ENCODE assay signal across 25 mouse cellular contexts in genomic region chr4:99465493-99465892, GRCm38 (mm10).
DNase-seq lines count a peak whose midpoint lies in the region; ATAC-seq and TF ChIP-seq lines count a peak whose summit lies in the region.
"Had no signal": no experiment of that assay in that cellular context is flagged by ENCODE, and none has a peak within 500 bp of the region (broad histone marks: within the 10 kb centered on the region; RNA-seq: fewer than 3 reads in every experiment).

No protein-coding gene starts in this region.

- DNase-seq in forebrain, embryonic 14.5 days (ENCODE audit: low spot score), result peak; percentile 7
- no peak for DNase-seq in limb, embryonic 10.5 days (ENCODE audit: low spot score)
- peak; percentile 15 for DNase-seq in brain, adult 2 months (ENCODE audit: low read depth, low spot score)
- DNase-seq in limb, embryonic 14.5 days (ENCODE audit: low spot score), result peak; percentile 25
- no peak for DNase-seq in adrenal gland, adult 2 months
- DNase-seq: adrenal gland, postnatal 25 days; cerebellum, adult 11 months; cerebellum, adult 8-10 months; cerebellum, postnatal 14 days; gastrocnemius, postnatal 10 days; heart, adult 2 months had no signal

- H3K36me3 ChIP-seq in forebrain, embryonic 14.5 days (ENCODE audit: control insufficient read depth, insufficient read depth, low read length), result no peaks in the 10 kb centered on the region
- no peaks in the 10 kb centered on the region for H3K36me3 ChIP-seq in forebrain, embryonic 16.5 days (ENCODE audit: control insufficient read depth, insufficient read depth)
- H3K36me3 ChIP-seq in limb, embryonic 13.5 days, result no peaks in the 10 kb centered on the region
- no peaks in the 10 kb centered on the region for H3K36me3 ChIP-seq in limb, embryonic 10.5 days
- H3K36me3 ChIP-seq in limb, embryonic 14.5 days (ENCODE audit: control insufficient read depth, insufficient read depth, low read length), result no peaks in the 10 kb centered on the region
- H3K36me3 ChIP-seq: embryonic facial prominence, embryonic 15.5 days; forebrain, embryonic 10.5 days; forebrain, embryonic 15.5 days; heart, embryonic 15.5 days; hindbrain, embryonic 10.5 days; hindbrain, embryonic 15.5 days had no signal

- no peaks in the 10 kb centered on the region for H3K27me3 ChIP-seq in forebrain, embryonic 14.5 days (replicated peaks; ENCODE audit: control insufficient read depth, insufficient read depth, low read length)
- H3K27me3 ChIP-seq in forebrain, embryonic 16.5 days (replicated peaks; ENCODE audit: control insufficient read depth, insufficient read depth, low read length), result no peaks in the 10 kb centered on the region
- peaks cover 2% of the 10 kb centered on the region; the same call in 1 of the 2 replicates for H3K27me3 ChIP-seq in limb, embryonic 13.5 days
- H3K27me3 ChIP-seq in limb, embryonic 10.5 days (ENCODE audit: low read depth, poor library complexity, severe bottlenecking), result 0 out of 2 replicates have a peak, but pooled peaks cover 14% of the 10 kb centered on the region
- no peaks in the 10 kb centered on the region for H3K27me3 ChIP-seq in limb, embryonic 14.5 days (ENCODE audit: control insufficient read depth, insufficient read depth, low read length)
- H3K27me3 ChIP-seq: CH12.LX; embryonic facial prominence, embryonic 15.5 days; forebrain, embryonic 15.5 days; heart, embryonic 15.5 days had no signal

- H3K4me2 ChIP-seq in forebrain, embryonic 14.5 days (ENCODE audit: low read length), result no peak overlapping the region
- no peak overlapping the region for H3K4me2 ChIP-seq in forebrain, embryonic 16.5 days (ENCODE audit: low read length)
- H3K4me2 ChIP-seq in limb, embryonic 13.5 days (replicated peaks), result no peak overlapping the region; the same call in 1 of the 2 replicates
- H3K4me2 ChIP-seq in limb, embryonic 14.5 days (replicated peaks; ENCODE audit: low read depth, low read length, severe bottlenecking), result no peak overlapping the region
- H3K4me2 ChIP-seq: embryonic facial prominence, embryonic 15.5 days; forebrain, embryonic 15.5 days; heart, embryonic 11.5 days; heart, embryonic 15.5 days; hindbrain, embryonic 15.5 days had no signal

- WGBS in forebrain, embryonic 14.5 days, result 84% methylated on average over 9 of the region's 9 CpGs
- 76% methylated on average over 9 of the region's 9 CpGs for WGBS in forebrain, embryonic 16.5 days
- WGBS in limb, embryonic 13.5 days, result 43% methylated on average over 9 of the region's 9 CpGs
- WGBS in limb, embryonic 10.5 days, result 82% methylated on average over 9 of the region's 9 CpGs
- WGBS in limb, embryonic 14.5 days, result 45% methylated on average over 9 of the region's 9 CpGs

- no peaks in the 10 kb centered on the region for H3K4me1 ChIP-seq in forebrain, embryonic 14.5 days (ENCODE audit: control insufficient read depth, insufficient read depth, low read length)
- H3K4me1 ChIP-seq in forebrain, embryonic 16.5 days (replicated peaks; ENCODE audit: control insufficient read depth, insufficient read depth, low read length), result no peaks in the 10 kb centered on the region
- H3K4me1 ChIP-seq in limb, embryonic 13.5 days, result peaks cover 6% of the 10 kb centered on the region; the same call in 1 of the 2 replicates
- H3K4me1 ChIP-seq in limb, embryonic 10.5 days, result peaks cover 4% of the 10 kb centered on the region
- no peaks in the 10 kb centered on the region for H3K4me1 ChIP-seq in limb, embryonic 14.5 days (ENCODE audit: control insufficient read depth, insufficient read depth, low read length)
- H3K4me1 ChIP-seq: embryonic facial prominence, embryonic 15.5 days; forebrain, embryonic 15.5 days; heart, embryonic 15.5 days had no signal

- no peak overlapping the region for H3K4me3 ChIP-seq in forebrain, embryonic 14.5 days (ENCODE audit: low read depth, low read length)
- H3K4me3 ChIP-seq in forebrain, embryonic 16.5 days (replicated peaks; ENCODE audit: low read length), result no peak overlapping the region
- no peak overlapping the region for H3K4me3 ChIP-seq in limb, embryonic 13.5 days
- H3K4me3 ChIP-seq in limb, embryonic 10.5 days, result no peak overlapping the region
- no peak overlapping the region for H3K4me3 ChIP-seq in limb, embryonic 14.5 days (replicated peaks; ENCODE audit: low read length)
- H3K4me3 ChIP-seq: embryonic facial prominence, embryonic 15.5 days; erythroblast, embryonic 14.5 days; forebrain, embryonic 10.5 days; forebrain, embryonic 15.5 days; heart, adult 2 months; heart, embryonic 15.5 days; hindbrain, embryonic 10.5 days; hindbrain, embryonic 15.5 days had no signal

- no peak for ATAC-seq in forebrain, embryonic 14.5 days
- no peak for ATAC-seq in forebrain, embryonic 16.5 days
- ATAC-seq in limb, embryonic 13.5 days (ENCODE audit: low FRiP score, low read depth), result peak; percentile 76; the same call in 1 of the 2 replicates
- ATAC-seq in limb, embryonic 14.5 days (ENCODE audit: low FRiP score, low read depth), result no peak; the same call in 1 of the 2 replicates
- ATAC-seq: activated CD4-positive, CD25-positive, alpha-beta regulatory T cell, adult 4 months; forebrain, embryonic 15.5 days; inflammation-experienced regulatory T-cells, adult 6 months; Patski had no signal

- H3K27ac ChIP-seq in forebrain, embryonic 14.5 days (ENCODE audit: low read depth, low read length), result no peak overlapping the region
- no peak overlapping the region for H3K27ac ChIP-seq in forebrain, embryonic 16.5 days (ENCODE audit: low read length)
- H3K27ac ChIP-seq in limb, embryonic 13.5 days, result no peak overlapping the region
- no peak overlapping the region for H3K27ac ChIP-seq in limb, embryonic 10.5 days
- H3K27ac ChIP-seq in limb, embryonic 14.5 days (replicated peaks; ENCODE audit: low read depth, low read length), result no peak overlapping the region
- H3K27ac ChIP-seq: embryonic facial prominence, embryonic 15.5 days; forebrain, embryonic 10.5 days; forebrain, embryonic 15.5 days; heart, adult 2 months; heart, embryonic 15.5 days; hindbrain, embryonic 10.5 days; hindbrain, embryonic 15.5 days had no signal

- no peak for TF ChIP-seq POLR2A in limb, embryonic 14.5 days (IDR thresholded peaks at IDR 0.05; ENCODE audit: borderline replicate concordance, extremely low read depth, insufficient read depth, insufficient read length)

- no peaks in the 10 kb centered on the region for H3K9me3 ChIP-seq in forebrain, embryonic 14.5 days (replicated peaks; ENCODE audit: control insufficient read depth, low read length)
- H3K9me3 ChIP-seq in forebrain, embryonic 16.5 days (ENCODE audit: control insufficient read depth, low read length), result no peaks in the 10 kb centered on the region
- no peaks in the 10 kb centered on the region for H3K9me3 ChIP-seq in limb, embryonic 13.5 days
- H3K9me3 ChIP-seq in limb, embryonic 10.5 days (replicated peaks), result no peaks in the 10 kb centered on the region
- no peaks in the 10 kb centered on the region for H3K9me3 ChIP-seq in limb, embryonic 14.5 days (ENCODE audit: control insufficient read depth, low read length)
- H3K9me3 ChIP-seq: embryonic facial prominence, embryonic 15.5 days; forebrain, embryonic 10.5 days; forebrain, embryonic 15.5 days; heart, embryonic 15.5 days; hindbrain, embryonic 10.5 days; hindbrain, embryonic 15.5 days had no signal

- no peak overlapping the region for H3K9ac ChIP-seq in forebrain, embryonic 14.5 days (ENCODE audit: low read length)
- no peak overlapping the region for H3K9ac ChIP-seq in forebrain, embryonic 16.5 days (replicated peaks; ENCODE audit: low read depth, low read length)
- no peak overlapping the region for H3K9ac ChIP-seq in limb, embryonic 13.5 days
- H3K9ac ChIP-seq in limb, embryonic 14.5 days (ENCODE audit: low read depth, low read length, severe bottlenecking), result no peak overlapping the region
- H3K9ac ChIP-seq: embryonic facial prominence, embryonic 15.5 days; forebrain, embryonic 15.5 days; heart, embryonic 15.5 days; hindbrain, embryonic 15.5 days had no signal

Comparison
In these comparisons a context has a peak if more than half of its experiments do, and no peak if none do; other contexts are left out.
1. DNase-seq: peak in forebrain, embryonic 14.5 days (single experiment), brain, adult 2 months (single experiment) and limb, embryonic 14.5 days (single experiment); none in limb, embryonic 10.5 days (single experiment) and adrenal gland, adult 2 months (single experiment).